ENCODE assay signal across 16 mouse cellular contexts in the genomic region with DNA sequence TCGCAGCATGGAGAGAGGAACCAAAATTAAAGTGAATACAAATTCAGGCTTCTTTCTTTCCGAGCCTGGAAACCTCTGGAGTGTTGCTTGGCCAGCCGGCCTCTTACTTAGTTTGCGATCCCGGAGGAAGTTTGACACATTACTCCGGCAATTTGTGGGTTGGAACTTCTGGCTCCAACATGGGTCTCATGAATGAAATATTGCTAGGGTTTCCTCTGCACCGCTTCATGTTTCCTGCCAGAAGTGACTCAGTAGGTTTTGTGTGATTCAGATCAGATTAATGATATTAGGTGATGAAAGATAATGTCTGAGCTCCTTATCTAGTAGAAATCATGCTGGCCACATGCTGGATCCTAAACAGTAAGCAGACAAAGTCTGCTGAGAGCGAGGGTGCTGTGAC. TPM values are rescaled to one million over a fixed set of nuclear protein-coding genes. Genes with fewer than 3 reads are reported as not detected.
DNase-seq lines count a peak whose midpoint lies in the region; ATAC-seq and TF ChIP-seq lines count a peak whose summit lies in the region.
"Had no signal": no experiment of that assay in that cellular context is flagged by ENCODE, and none has a peak within 500 bp of the region (broad histone marks: within the 10 kb centered on the region; RNA-seq: fewer than 3 reads in every experiment).

No protein-coding gene starts in this region.

- no peaks in the 10 kb centered on the region for H3K27me3 ChIP-seq in heart, embryonic 10.5 days (ENCODE audit: insufficient read depth, poor library complexity, severe bottlenecking)
- H3K27me3 ChIP-seq in heart, embryonic 11.5 days (ENCODE audit: control insufficient read depth, insufficient read depth, low read length), result no peaks in the 10 kb centered on the region
- no peaks in the 10 kb centered on the region for H3K27me3 ChIP-seq in lung, embryonic 16.5 days (ENCODE audit: control insufficient read depth, insufficient read depth, low read depth, low read length)
- H3K27me3 ChIP-seq in kidney, postnatal 0 days (ENCODE audit: insufficient read depth, low read length), result no peaks in the 10 kb centered on the region
- no peaks in the 10 kb centered on the region for H3K27me3 ChIP-seq in stomach, embryonic 16.5 days (ENCODE audit: control insufficient read depth, insufficient read depth, low read length)
- H3K27me3 ChIP-seq: forebrain, embryonic 13.5 days; neural tube, embryonic 13.5 days had no signal

- DNase-seq in heart, embryonic 10.5 days (ENCODE audit: low spot score), result peak; percentile 56
- DNase-seq in lung, adult 2 months, result no peak
- peak; percentile 83 for DNase-seq in kidney, postnatal 0 days (ENCODE audit: low spot score)
- no peak for DNase-seq in neural tube, embryonic 10.5 days (ENCODE audit: extremely low spot score, low spot score)
- DNase-seq in thymus, postnatal 36 days, result no peak
- DNase-seq: cerebellum, adult 18-20 months; embryo, embryonic 11 days; gastrocnemius, postnatal 10 days; retina, postnatal 1 day; thymus, postnatal 14 days had no signal

- no peak overlapping the region for H3K9ac ChIP-seq in heart, embryonic 11.5 days (ENCODE audit: low read depth, low read length)
- H3K9ac ChIP-seq in lung, embryonic 16.5 days (ENCODE audit: low read length), result no peak overlapping the region
- no peak overlapping the region for H3K9ac ChIP-seq in kidney, postnatal 0 days (ENCODE audit: low read depth, low read length)
- no peak overlapping the region for H3K9ac ChIP-seq in stomach, embryonic 16.5 days (ENCODE audit: low read length)
- H3K9ac ChIP-seq: forebrain, embryonic 13.5 days; liver, embryonic 14.5 days; neural tube, embryonic 13.5 days had no signal

- no peaks in the 10 kb centered on the region for H3K9me3 ChIP-seq in heart, embryonic 10.5 days
- H3K9me3 ChIP-seq in heart, embryonic 11.5 days (replicated peaks; ENCODE audit: control insufficient read depth, low read length), result no peaks in the 10 kb centered on the region
- no peaks in the 10 kb centered on the region for H3K9me3 ChIP-seq in lung, embryonic 16.5 days (ENCODE audit: control insufficient read depth, low read length)
- no peaks in the 10 kb centered on the region for H3K9me3 ChIP-seq in kidney, postnatal 0 days (replicated peaks; ENCODE audit: low read length)
- no peaks in the 10 kb centered on the region for H3K9me3 ChIP-seq in stomach, embryonic 16.5 days (replicated peaks; ENCODE audit: control insufficient read depth, low read length)
- H3K9me3 ChIP-seq: forebrain, embryonic 13.5 days had no signal

- TF ChIP-seq CTCF in lung, adult 2 months (IDR thresholded peaks at IDR 0.05; ENCODE audit: insufficient read depth, low read length), result no peak
- TF ChIP-seq CTCF in kidney, postnatal 0 days (IDR thresholded peaks at IDR 0.05; ENCODE audit: low read depth), result no peak

- peaks cover 39% of the 10 kb centered on the region for H3K36me3 ChIP-seq in heart, embryonic 10.5 days
- peaks cover 23% of the 10 kb centered on the region for H3K36me3 ChIP-seq in heart, embryonic 11.5 days (ENCODE audit: control insufficient read depth, insufficient read depth, low read length)
- H3K36me3 ChIP-seq in lung, embryonic 16.5 days (ENCODE audit: control insufficient read depth, insufficient read depth, low read length), result peaks cover 20% of the 10 kb centered on the region
- H3K36me3 ChIP-seq in kidney, postnatal 0 days (ENCODE audit: insufficient read depth, low read length), result peaks cover 4% of the 10 kb centered on the region; the same call in 1 of the 2 replicates
- peaks cover 10% of the 10 kb centered on the region; the same call in 1 of the 2 replicates for H3K36me3 ChIP-seq in stomach, embryonic 16.5 days (ENCODE audit: control insufficient read depth, insufficient read depth, low read length)

- no peak overlapping the region for H3K4me3 ChIP-seq in heart, embryonic 10.5 days
- H3K4me3 ChIP-seq in heart, embryonic 11.5 days (ENCODE audit: low read depth, low read length), result no peak overlapping the region
- H3K4me3 ChIP-seq in lung, embryonic 16.5 days (ENCODE audit: low read length), result no peak overlapping the region
- H3K4me3 ChIP-seq in lung, adult 2 months (replicated peaks; ENCODE audit: extremely low read depth, low read depth, low read length), result no peak overlapping the region
- H3K4me3 ChIP-seq in kidney, postnatal 0 days (replicated peaks; ENCODE audit: low read depth, low read length), result no peak overlapping the region
- H3K4me3 ChIP-seq in stomach, embryonic 16.5 days (replicated peaks; ENCODE audit: low read length), result no peak overlapping the region
- H3K4me3 ChIP-seq: forebrain, embryonic 13.5 days; neural tube, embryonic 13.5 days had no signal

- WGBS in heart, embryonic 10.5 days, result 87% methylated on average over 8 of the region's 8 CpGs
- WGBS in heart, embryonic 11.5 days (ENCODE audit: insufficient replicate concordance), result 78% methylated on average over 8 of the region's 8 CpGs
- 34% methylated on average over 8 of the region's 8 CpGs for WGBS in lung, embryonic 16.5 days
- 23% methylated on average over 8 of the region's 8 CpGs for WGBS in lung, adult 2 months
- 27% methylated on average over 8 of the region's 8 CpGs for WGBS in kidney, postnatal 0 days
- WGBS in stomach, embryonic 16.5 days, result 48% methylated on average over 8 of the region's 8 CpGs

- no peak overlapping the region for H3K27ac ChIP-seq in heart, embryonic 10.5 days
- no peak overlapping the region for H3K27ac ChIP-seq in heart, embryonic 11.5 days (ENCODE audit: low read depth, low read length)
- no peak overlapping the region; the same call in 1 of the 2 replicates for H3K27ac ChIP-seq in lung, embryonic 16.5 days (ENCODE audit: low read length)
- peak overlapping the region; percentile 54 for H3K27ac ChIP-seq in kidney, postnatal 0 days
- peak overlapping the region; percentile 32; the same call in 1 of the 2 replicates for H3K27ac ChIP-seq in stomach, embryonic 16.5 days (ENCODE audit: low read length)
- H3K27ac ChIP-seq: forebrain, embryonic 13.5 days; liver, embryonic 14.5 days; neural tube, embryonic 13.5 days had no signal

- peaks cover 33% of the 10 kb centered on the region for H3K4me1 ChIP-seq in heart, embryonic 10.5 days
- H3K4me1 ChIP-seq in heart, embryonic 11.5 days (ENCODE audit: control insufficient read depth, insufficient read depth, low read length), result peaks cover 13% of the 10 kb centered on the region
- H3K4me1 ChIP-seq in lung, embryonic 16.5 days (replicated peaks; ENCODE audit: control insufficient read depth, insufficient read depth, low read length), result peaks cover 26% of the 10 kb centered on the region
- H3K4me1 ChIP-seq in lung, adult 2 months (ENCODE audit: control insufficient read depth, insufficient read depth, low read length), result peaks cover 37% of the 10 kb centered on the region
- H3K4me1 ChIP-seq in kidney, postnatal 0 days (replicated peaks; ENCODE audit: insufficient read depth, low read length), result 0 out of 2 replicates have a peak, but pooled peaks cover 18% of the 10 kb centered on the region
- peaks cover 7% of the 10 kb centered on the region for H3K4me1 ChIP-seq in stomach, embryonic 16.5 days (ENCODE audit: control insufficient read depth, insufficient read depth, low read length)

- no peak for TF ChIP-seq POLR2A in lung, adult 2 months (IDR thresholded peaks at IDR 0.05; ENCODE audit: borderline replicate concordance, extremely low read depth, low read depth, low read length)

- ATAC-seq in heart, embryonic 11.5 days (replicated peaks; ENCODE audit: insufficient number of reproducible peaks, low FRiP score, low TSS enrichment), result no peak
- peak; percentile 24; the same call in 1 of the 2 replicates for ATAC-seq in lung, embryonic 16.5 days (ENCODE audit: low read depth)
- ATAC-seq in kidney, postnatal 0 days (replicated peaks; ENCODE audit: low FRiP score, low read depth), result no peak
- ATAC-seq in stomach, embryonic 16.5 days (ENCODE audit: insufficient read depth, low FRiP score), result no peak
- ATAC-seq: forebrain, embryonic 13.5 days had no signal

- no peak overlapping the region for H3K4me2 ChIP-seq in heart, embryonic 11.5 days
- no peak overlapping the region for H3K4me2 ChIP-seq in lung, embryonic 16.5 days (ENCODE audit: low read depth, low read length)
- H3K4me2 ChIP-seq in kidney, postnatal 0 days (ENCODE audit: low read length), result peak overlapping the region; percentile 23; the same call in 1 of the 2 replicates
- H3K4me2 ChIP-seq in stomach, embryonic 16.5 days (ENCODE audit: low read depth, low read length), result no peak overlapping the region
- H3K4me2 ChIP-seq: forebrain, embryonic 13.5 days; neural tube, embryonic 13.5 days had no signal

RNA-seq across cellular contexts. Expression of gene D630039A03Rik, which starts 54.2 kb away (rescaled TPM):
- polyA plus RNA-seq in heart, embryonic 10.5 days (2016; fragmentation: Nextera tagmentation; extraction: Ambion mirVana), result 0.05 and 0.28 TPM in 2 replicates
- polyA plus RNA-seq in heart, embryonic 11.5 days (2014; fragmentation: Nextera tagmentation; extraction: Ambion mirVana), result 0.07 and 0.10 TPM in 2 replicates
- polyA plus RNA-seq in lung, embryonic 16.5 days (2015; fragmentation: Nextera tagmentation; extraction: Ambion mirVana), result 3.4 and 3.5 TPM in 2 replicates
- 3.2 and 5.4 TPM in 2 replicates for polyA plus RNA-seq in lung, adult 2 months (2012; rRNA removed)
- polyA plus RNA-seq in kidney, postnatal 0 days (2015; fragmentation: Nextera tagmentation; extraction: Ambion mirVana), result 2.3 and 2.7 TPM in 2 replicates
- 11.9 and 13.8 TPM in 2 replicates for polyA plus RNA-seq in stomach, embryonic 16.5 days (2015; fragmentation: Nextera tagmentation; extraction: Ambion mirVana)

Comparison
In these comparisons a context has a peak if more than half of its experiments do, and no peak if none do; other contexts are left out.
1. DNase-seq: peak in heart, embryonic 10.5 days (single experiment) and kidney, postnatal 0 days (single experiment); none in lung, adult 2 months (single experiment), neural tube, embryonic 10.5 days (single experiment) and thymus, postnatal 36 days (0 of 2).
2. H3K27ac ChIP-seq: peak in kidney, postnatal 0 days (single experiment) and stomach, embryonic 16.5 days (single experiment); none in heart, embryonic 10.5 days (single experiment), heart, embryonic 11.5 days (single experiment) and lung, embryonic 16.5 days (single experiment).